In genomic region chr1:169531702-169532535, GRCm38 (mm10) we compare ENCODE assay signal across 8 mouse cellular contexts. TPM values are rescaled to one million over a fixed set of nuclear protein-coding genes. Genes with fewer than 3 reads are reported as not detected.
A peak's percentile ranks its signal among the peaks of the same experiment; 100 is the strongest.
DNase-seq lines count a peak whose midpoint lies in the region; ATAC-seq and TF ChIP-seq lines count a peak whose summit lies in the region.

No protein-coding gene starts in this region.

- no peaks in the 10 kb centered on the region for H3K9me3 ChIP-seq in heart, postnatal 0 days (replicated peaks; ENCODE audit: control insufficient read depth, low read length)
- no peaks in the 10 kb centered on the region for H3K9me3 ChIP-seq in liver, embryonic 14.5 days (ENCODE audit: control insufficient read depth, low read length)
- H3K9me3 ChIP-seq in neural tube, embryonic 14.5 days (ENCODE audit: control insufficient read depth, low read length) = no peaks in the 10 kb centered on the region

- H3K4me3 ChIP-seq in heart, postnatal 0 days (ENCODE audit: low read depth, low read length) = peak overlapping the region; percentile 78
- peak overlapping the region; percentile 69 to 88 for H3K4me3 ChIP-seq in liver, embryonic 14.5 days (ENCODE audit: insufficient read depth in 1 of 2, low read depth in 2 of 2, low read length in 2 of 2)
- peak overlapping the region; percentile 46 for H3K4me3 ChIP-seq in neural tube, embryonic 14.5 days (ENCODE audit: low read depth, low read length)

- peak; percentile 54 for TF ChIP-seq CTCF in heart, postnatal 0 days (IDR thresholded peaks at IDR 0.05; ENCODE audit: low read depth)
- TF ChIP-seq CTCF in liver, embryonic 14.5 days (IDR thresholded peaks at IDR 0.05; ENCODE audit: low read depth) = peak; percentile 31; the same call in 1 of the 2 replicates

- 8% methylated on average over 11 of the region's 11 CpGs for WGBS in heart, postnatal 0 days
- WGBS in liver, embryonic 14.5 days (ENCODE audit: insufficient replicate concordance) = 15% methylated on average over 11 of the region's 11 CpGs
- WGBS in neural tube, embryonic 14.5 days = 12% methylated on average over 11 of the region's 11 CpGs

- peak; percentile 86 for DNase-seq in MN1 (ENCODE audit: low spot score)
- DNase-seq in c-Kit-positive CD71-negative TER-119-negative erythroid progenitor cells, embryonic 14.5 days (ENCODE audit: low read depth) = peak; percentile 63
- DNase-seq in fibroblast of lung, adult 2 months (ENCODE audit: low read depth) = peak; percentile 46
- DNase-seq in heart, postnatal 0 days (ENCODE audit: low spot score) = peak; percentile 53
- DNase-seq in kidney, postnatal 36 days = peak; percentile 78 to 88
- peak in 2 of 3 experiments; percentile 34 to 46 for DNase-seq in liver, embryonic 14.5 days (ENCODE audit: low read depth in 3 of 3, low spot score in 3 of 3)
- peak; percentile 75 for DNase-seq in thymus, postnatal 4 days

- peaks cover 11% of the 10 kb centered on the region; the same call in 1 of the 2 replicates for H3K36me3 ChIP-seq in heart, postnatal 0 days (replicated peaks; ENCODE audit: control insufficient read depth, insufficient read depth, low read length)
- peaks cover 16% of the 10 kb centered on the region for H3K36me3 ChIP-seq in liver, embryonic 14.5 days (replicated peaks; ENCODE audit: control insufficient read depth, insufficient read depth, low read depth)
- H3K36me3 ChIP-seq in neural tube, embryonic 14.5 days (ENCODE audit: control insufficient read depth, insufficient read depth, low read length) = no peaks in the 10 kb centered on the region

- no peak; the same call in 1 of the 2 replicates for TF ChIP-seq EP300 in heart, postnatal 0 days (IDR thresholded peaks at IDR 0.05; ENCODE audit: low read depth)
- TF ChIP-seq EP300 in liver, embryonic 14.5 days (IDR thresholded peaks at IDR 0.05; ENCODE audit: low read depth) = 0 out of 2 replicates have a peak, but pooled peaks have one; percentile 6

- no peak; the same call in 1 of the 2 replicates for ATAC-seq in heart, postnatal 0 days (ENCODE audit: insufficient read depth, low read depth)
- peak; percentile 47 for ATAC-seq in liver, embryonic 14.5 days (ENCODE audit: insufficient read depth)
- peak; percentile 23; the same call in 1 of the 2 replicates for ATAC-seq in neural tube, embryonic 14.5 days (ENCODE audit: low read depth)

- H3K27ac ChIP-seq in heart, postnatal 0 days (ENCODE audit: low read depth) = peak overlapping the region; percentile 95
- H3K27ac ChIP-seq in liver, embryonic 14.5 days = peak overlapping the region; percentile 91
- H3K27ac ChIP-seq in neural tube, embryonic 14.5 days (ENCODE audit: low read depth, low read length) = peak overlapping the region; percentile 76

- H3K27me3 ChIP-seq in heart, postnatal 0 days (ENCODE audit: control insufficient read depth, insufficient read depth, low read length) = no peaks in the 10 kb centered on the region
- H3K27me3 ChIP-seq in liver, embryonic 14.5 days (ENCODE audit: control insufficient read depth, insufficient read depth, low read length) = no peaks in the 10 kb centered on the region
- H3K27me3 ChIP-seq in neural tube, embryonic 14.5 days (ENCODE audit: control insufficient read depth, insufficient read depth, low read length) = no peaks in the 10 kb centered on the region

- 0 out of 2 replicates have a peak, but pooled peaks cover 5% of the 10 kb centered on the region for H3K4me1 ChIP-seq in heart, postnatal 0 days (ENCODE audit: control insufficient read depth, insufficient read depth)
- H3K4me1 ChIP-seq in liver, embryonic 14.5 days (replicated peaks; ENCODE audit: control insufficient read depth in 2 of 2, insufficient read depth in 2 of 2, low read length in 1 of 2) = peaks cover 6% of the 10 kb centered on the region in 2 experiments; a peak in 3 of 4 replicates
- no peaks in the 10 kb centered on the region for H3K4me1 ChIP-seq in neural tube, embryonic 14.5 days (ENCODE audit: control insufficient read depth, insufficient read depth, low read length)

- peak overlapping the region; percentile 68 for H3K4me2 ChIP-seq in heart, postnatal 0 days (ENCODE audit: low read depth, low read length)
- peak overlapping the region; percentile 83 for H3K4me2 ChIP-seq in liver, embryonic 14.5 days (ENCODE audit: low read depth)
- peak overlapping the region; percentile 78 for H3K4me2 ChIP-seq in neural tube, embryonic 14.5 days (ENCODE audit: low read depth, low read length)

- peak overlapping the region; percentile 54 for H3K9ac ChIP-seq in heart, postnatal 0 days (replicated peaks; ENCODE audit: low read depth, low read length)
- peak overlapping the region; percentile 66 for H3K9ac ChIP-seq in liver, embryonic 14.5 days (replicated peaks)
- peak overlapping the region; percentile 29; the same call in 1 of the 2 replicates for H3K9ac ChIP-seq in neural tube, embryonic 14.5 days (replicated peaks; ENCODE audit: low read depth, low read length)

RNA-seq across cellular contexts. Expression of gene Nuf2, which starts 0.7 kb away (rescaled TPM):
- 18.2 and 27.9 TPM in 2 replicates for total RNA-seq in heart, postnatal 0 days (2014; rRNA removed; ENCODE audit: low replicate concordance)
- polyA plus RNA-seq in heart, postnatal 0 days (2015; fragmentation: Nextera tagmentation; extraction: Ambion mirVana) = 14.5 and 15.3 TPM in 2 replicates
- 12.5 and 23.3 TPM in 2 replicates for polyA plus RNA-seq in liver, embryonic 14.5 days (2012; rRNA removed)
- 43.3 and 45.4 TPM in 2 replicates for polyA plus RNA-seq in liver, embryonic 14.5 days (2014; fragmentation: Nextera tagmentation; extraction: Ambion mirVana)
- 6.2 and 8.6 TPM in 2 replicates for polyA plus RNA-seq in neural tube, embryonic 14.5 days (2014; fragmentation: Nextera tagmentation; extraction: Ambion mirVana)
